Mouse (Mus musculus) heart, adult 2 months (tissue): ENCODE measurements around the gene Mbd4.

ENCODE experiments used
- CTCF ChIP-seq: fragments of 200-600 bp; IDR thresholded peaks from 2 replicates; pipeline ENCODE4 v1.8.1; 2022; ENCODE audit warnings: antibody characterized with exemption, mild to moderate bottlenecking, moderate library complexity
- POLR2A ChIP-seq: fragments of 200-500 bp; IDR thresholded peaks from 2 replicates; pipeline ENCODE4 v1.6.1; 2011; ENCODE audit warnings: mild to moderate bottlenecking, low read depth, low read length, control low read depth; ENCODE audit not compliant: insufficient read depth

GRCm38 (mm10) chr6:115830779-115831601 lies 22.2 kb downstream of the Mbd4 start:
- TF ChIP-seq POLR2A, result no peak
- TF ChIP-seq CTCF, result no peak
